Mouse (Mus musculus): ENCODE results near the gene Krtap3-1.
"Not testable (repeated sequence)": the region's sequence is repeated elsewhere in the genome, so short reads cannot be mapped to it uniquely, and the experiment has no call there.

DNA sequence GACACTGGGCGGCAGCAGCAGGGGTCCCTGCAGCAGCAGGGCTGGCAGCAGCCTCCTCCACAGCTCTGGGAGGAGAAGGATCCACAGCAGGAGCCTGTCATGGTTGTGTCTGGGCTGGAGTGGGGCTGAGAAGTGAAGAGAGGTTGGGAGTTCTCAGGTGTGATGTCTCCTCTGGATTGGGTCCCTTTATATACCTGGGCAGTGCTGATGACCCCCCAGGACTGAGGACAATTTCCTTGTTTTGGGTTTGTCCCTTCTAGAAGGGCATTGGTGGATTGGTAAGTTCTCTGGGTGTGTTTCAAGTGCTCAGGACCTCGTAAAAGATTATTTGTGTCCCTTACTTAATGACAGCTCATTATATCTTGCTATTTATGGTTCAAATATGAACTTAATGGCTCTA is 43.7 kb upstream of the Krtap3-1 start, which contains the start of gene Gm11937:
- TF ChIP-seq CTCF (IDR thresholded peaks at IDR 0.05; ENCODE audit: low read depth, low read length); POLR2A (IDR thresholded peaks at IDR 0.05; ENCODE audit: extremely low read depth, insufficient read depth, low read length): not testable (repeated sequence)

Measured in liver, adult 2 months (tissue).